Mouse (Mus musculus): ENCODE measurements around the gene Tmem238. TPM values are rescaled to one million over a fixed set of nuclear protein-coding genes. Genes with fewer than 3 reads are reported as not detected.
"Not testable (repeated sequence)": the region's sequence is repeated elsewhere in the genome, so short reads cannot be mapped to it uniquely, and the experiment has no call there.

Tmem238 gene
- polyA plus RNA-seq, 1 experiment from 2014 or later = 75.5 TPM

- H3K27ac ChIP-seq (ENCODE audit: low read depth, low read length) = no peak overlapping the region
- no peak for ATAC-seq
- H3K9me3 ChIP-seq (ENCODE audit: control insufficient read depth) = no peaks in the 10 kb centered on the region
These were observed 32.9 kb upstream of the Tmem238 start for GRCm38 (mm10) chr7:4822162-4822907.

DNA sequence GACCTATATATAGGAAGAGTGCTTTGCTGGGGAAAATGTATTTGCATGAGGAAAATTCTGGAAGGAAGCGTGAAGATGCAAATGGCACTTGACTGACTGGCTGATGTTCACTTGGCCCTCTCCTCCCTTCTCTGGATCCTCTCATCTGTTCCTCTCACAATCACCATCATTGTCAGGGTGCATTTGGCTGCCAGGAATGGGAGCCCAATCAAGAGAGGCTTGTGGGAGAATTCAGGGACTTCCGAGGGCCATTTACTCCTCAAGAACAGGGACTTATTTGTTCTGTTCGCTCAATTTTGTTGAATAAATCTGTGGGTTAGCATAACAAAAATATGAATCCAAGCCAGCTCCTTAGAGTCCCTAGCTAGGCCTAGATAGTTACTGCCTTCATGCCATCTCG, 32.2 kb upstream of the Tmem238 start:
- ATAC-seq = no peak
- Histone ChIP-seq H3K9ac (ENCODE audit: low read depth, low read length) (no peak overlapping the region), H3K9me3 (ENCODE audit: control insufficient read depth) (no peaks in the 10 kb centered on the region), H3K36me3 (ENCODE audit: control insufficient read depth, insufficient read depth) (no peaks in the 10 kb centered on the region; the same call in 1 of the 2 replicates), H3K27ac (ENCODE audit: low read depth, low read length) (no peak overlapping the region), H3K4me3 (ENCODE audit: low read depth, low read length) (no peak overlapping the region), H3K27me3 (replicated peaks; ENCODE audit: control insufficient read depth, insufficient read depth, low read length) (no peaks in the 10 kb centered on the region), H3K4me2 (replicated peaks; ENCODE audit: low read depth) (no peak overlapping the region), H3K4me1 (replicated peaks; ENCODE audit: control insufficient read depth, insufficient read depth, low read length) (no peaks in the 10 kb centered on the region)
- no peak for TF ChIP-seq CTCF (IDR thresholded peaks at IDR 0.05; ENCODE audit: low read depth)
- 89% methylated on average over 4 of the region's 4 CpGs for WGBS

More at GRCm38 (mm10) chr7:4822162-4822907, 32.9 kb upstream of the Tmem238 start:
- no peak overlapping the region for H3K4me2 ChIP-seq (replicated peaks; ENCODE audit: low read depth)
- WGBS = 59% methylated on average over 6 of the region's 6 CpGs
- H3K36me3 ChIP-seq (ENCODE audit: control insufficient read depth, insufficient read depth) = no peaks in the 10 kb centered on the region; the same call in 1 of the 2 replicates
- H3K4me3 ChIP-seq (ENCODE audit: low read depth, low read length) = no peak overlapping the region
- no peak for TF ChIP-seq CTCF (IDR thresholded peaks at IDR 0.05; ENCODE audit: low read depth)
- no peaks in the 10 kb centered on the region for H3K4me1 ChIP-seq (replicated peaks; ENCODE audit: control insufficient read depth, insufficient read depth, low read length)
- H3K27me3 ChIP-seq (replicated peaks; ENCODE audit: control insufficient read depth, insufficient read depth, low read length) = no peaks in the 10 kb centered on the region
- no peak overlapping the region for H3K9ac ChIP-seq (ENCODE audit: low read depth, low read length)

GRCm38 (mm10) chr7:4820925-4821324, 31.5 kb upstream of the Tmem238 start:
- H3K4me2 ChIP-seq (replicated peaks; ENCODE audit: low read depth); H3K4me3 ChIP-seq (ENCODE audit: low read depth, low read length); H3K36me3 ChIP-seq (ENCODE audit: control insufficient read depth, insufficient read depth); H3K9me3 ChIP-seq (ENCODE audit: control insufficient read depth); H3K4me1 ChIP-seq (replicated peaks; ENCODE audit: control insufficient read depth, insufficient read depth, low read length); H3K9ac ChIP-seq (ENCODE audit: low read depth, low read length); ATAC-seq; H3K27ac ChIP-seq (ENCODE audit: low read depth, low read length); H3K27me3 ChIP-seq (replicated peaks; ENCODE audit: control insufficient read depth, insufficient read depth, low read length): not testable (repeated sequence)
- 90% methylated on average over 7 of the region's 7 CpGs for WGBS

DNA sequence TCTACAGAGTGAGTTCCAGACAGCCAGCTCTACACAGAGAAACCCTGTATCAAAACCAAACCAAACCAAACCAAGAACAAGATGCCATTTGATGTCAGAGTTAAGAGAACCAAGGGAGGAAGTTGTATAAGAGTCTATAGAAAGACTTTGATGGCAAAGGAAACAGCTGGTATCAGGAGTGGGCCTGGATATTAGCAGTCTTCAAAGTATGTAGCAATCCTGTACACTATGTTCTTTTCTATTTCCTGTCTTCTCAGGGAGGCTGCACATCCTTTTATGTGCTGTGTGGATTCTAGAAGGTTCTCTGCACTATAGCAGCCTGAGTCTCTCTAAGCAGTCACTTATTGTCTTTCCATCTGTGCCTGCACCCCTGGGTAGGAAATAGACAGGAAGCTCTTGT, 27.1 kb upstream of the Tmem238 start:
- Histone ChIP-seq H3K9me3 (ENCODE audit: control insufficient read depth) (no peaks in the 10 kb centered on the region), H3K36me3 (ENCODE audit: control insufficient read depth, insufficient read depth) (no peaks in the 10 kb centered on the region; the same call in 1 of the 2 replicates), H3K27ac (ENCODE audit: low read depth, low read length) (no peak overlapping the region), H3K4me1 (replicated peaks; ENCODE audit: control insufficient read depth, insufficient read depth, low read length) (no peaks in the 10 kb centered on the region), H3K4me2 (replicated peaks; ENCODE audit: low read depth) (no peak overlapping the region), H3K27me3 (replicated peaks; ENCODE audit: control insufficient read depth, insufficient read depth, low read length) (no peaks in the 10 kb centered on the region), H3K4me3 (ENCODE audit: low read depth, low read length) (no peak overlapping the region), H3K9ac (ENCODE audit: low read depth, low read length) (no peak overlapping the region)
- no peak for ATAC-seq
- TF ChIP-seq CTCF (IDR thresholded peaks at IDR 0.05; ENCODE audit: low read depth) = no peak

- Histone ChIP-seq H3K27me3 (replicated peaks; ENCODE audit: control insufficient read depth, insufficient read depth, low read length) (no peaks in the 10 kb centered on the region), H3K4me1 (replicated peaks; ENCODE audit: control insufficient read depth, insufficient read depth, low read length) (no peaks in the 10 kb centered on the region), H3K27ac (ENCODE audit: low read depth, low read length) (peak overlapping the region; percentile 85), H3K4me2 (replicated peaks; ENCODE audit: low read depth) (peak overlapping the region; percentile 60), H3K36me3 (ENCODE audit: control insufficient read depth, insufficient read depth) (peaks cover 6% of the 10 kb centered on the region), H3K4me3 (ENCODE audit: low read depth, low read length) (peak overlapping the region; percentile 78), H3K9ac (ENCODE audit: low read depth, low read length) (peak overlapping the region; percentile 77), H3K9me3 (ENCODE audit: control insufficient read depth) (no peaks in the 10 kb centered on the region)
- no peak for ATAC-seq
- 17% methylated on average over 8 of the region's 8 CpGs for WGBS
- TF ChIP-seq CTCF (IDR thresholded peaks at IDR 0.05; ENCODE audit: low read depth) = no peak
These were observed 23.8 kb upstream of the Tmem238 start for GRCm38 (mm10) chr7:4813105-4813791.

- H3K4me2 ChIP-seq (replicated peaks; ENCODE audit: low read depth) = peak within 1 kb of the TSS; percentile 79
- H3K9me3 ChIP-seq (ENCODE audit: control insufficient read depth) = no peaks in the 10 kb centered on the region
- H3K36me3 ChIP-seq (ENCODE audit: control insufficient read depth, insufficient read depth) = peaks cover 9% of the 10 kb centered on the region
- H3K4me3 ChIP-seq (ENCODE audit: low read depth, low read length) = peak within 1 kb of the TSS; percentile 78
- peak within 1 kb of the TSS; percentile 85 for H3K27ac ChIP-seq (ENCODE audit: low read depth, low read length)
- H3K4me1 ChIP-seq (replicated peaks; ENCODE audit: control insufficient read depth, insufficient read depth, low read length) = no peaks in the 10 kb centered on the region
- H3K9ac ChIP-seq (ENCODE audit: low read depth, low read length) = peak within 1 kb of the TSS; percentile 93
- no peaks in the 10 kb centered on the region for H3K27me3 ChIP-seq (replicated peaks; ENCODE audit: control insufficient read depth, insufficient read depth, low read length)
- peak; percentile 48 for TF ChIP-seq CTCF (IDR thresholded peaks at IDR 0.05; ENCODE audit: low read depth)
- ATAC-seq = peak; percentile 99
- WGBS = under 1% methylated on average over 62 of the region's 62 CpGs
These were observed 23.0 kb upstream of the Tmem238 start, which contains the start of gene Ube2s for GRCm38 (mm10) chr7:4812303-4813104. Gene Ube2s, minus strand, starts transcription at chr7:4812590.
